Mouse (Mus musculus): ENCODE measurements at regions not wholly inside any gene's neighbourhood (a gene's known extent, or its start where the extent isn't known, plus 50 kb on each side); places are given as distances from the start of the nearest gene placed in this dataset.

- no peak for TF ChIP-seq POLR2A (IDR thresholded peaks at IDR 0.05; ENCODE audit: extremely low read depth, insufficient read depth, low read length)
- no peak for TF ChIP-seq CTCF (IDR thresholded peaks at IDR 0.05; ENCODE audit: extremely low read depth, insufficient read depth, low read length)
- Histone ChIP-seq H3K27ac (ENCODE audit: insufficient read depth, low read length) (no peak overlapping the region), H3K4me3 (ENCODE audit: insufficient read depth, low read length) (no peak overlapping the region), H3K4me1 (ENCODE audit: control insufficient read depth, insufficient read depth, low read length) (no peaks in the 10 kb centered on the region)
Measured at GRCm38 (mm10) chr4:84214523-84214922, 460.6 kb downstream of the Bnc2 start.

GRCm38 (mm10) chr4:84218961-84219360 lies 456.1 kb downstream of the Bnc2 start:
- no peak overlapping the region for H3K27ac ChIP-seq (ENCODE audit: insufficient read depth, low read length)
- TF ChIP-seq CTCF (IDR thresholded peaks at IDR 0.05; ENCODE audit: extremely low read depth, insufficient read depth, low read length) (no peak), POLR2A (IDR thresholded peaks at IDR 0.05; ENCODE audit: extremely low read depth, insufficient read depth, low read length) (no peak)
- no peaks in the 10 kb centered on the region for H3K4me1 ChIP-seq (ENCODE audit: control insufficient read depth, insufficient read depth, low read length)
- H3K4me3 ChIP-seq (ENCODE audit: insufficient read depth, low read length) = no peak overlapping the region

DNA sequence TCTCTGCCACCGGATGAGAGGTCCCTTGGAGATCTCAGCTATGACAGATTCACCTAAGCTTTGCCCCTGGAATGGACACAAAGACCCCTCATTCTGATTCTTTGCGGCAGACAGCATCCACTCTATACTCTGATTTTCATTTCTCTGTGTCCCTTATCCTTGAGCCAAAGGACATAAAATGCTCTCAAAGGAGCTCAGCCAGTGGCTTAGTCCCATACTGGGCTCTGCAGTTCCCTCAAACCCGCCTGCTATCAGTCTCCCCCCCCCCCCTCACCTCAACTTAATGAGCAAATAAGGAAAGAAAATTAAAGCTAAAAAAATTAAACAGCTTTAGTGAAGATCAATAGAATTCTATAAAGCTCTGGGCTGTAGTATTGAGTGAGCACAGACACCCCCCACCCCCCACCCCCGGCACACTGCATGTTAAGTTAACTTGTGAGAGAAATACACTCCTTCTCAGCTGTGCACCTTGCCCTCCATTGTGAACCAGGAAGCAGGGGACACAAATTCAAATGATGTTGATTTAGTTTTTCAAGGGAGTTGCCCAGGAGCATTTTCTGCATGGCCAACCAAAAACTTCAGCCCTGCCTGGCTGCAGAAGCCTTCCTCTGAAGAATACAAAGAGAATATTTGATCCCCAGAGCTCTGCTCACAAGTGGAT lies 452.9 kb downstream of the Bnc2 start:
- H3K4me1 ChIP-seq (ENCODE audit: control insufficient read depth, insufficient read depth, low read length) = no peaks in the 10 kb centered on the region
- no peak overlapping the region for H3K4me3 ChIP-seq (ENCODE audit: insufficient read depth, low read length)
- no peak overlapping the region for H3K27ac ChIP-seq (ENCODE audit: insufficient read depth, low read length)
- TF ChIP-seq POLR2A (IDR thresholded peaks at IDR 0.05; ENCODE audit: extremely low read depth, insufficient read depth, low read length) = no peak
- no peak for TF ChIP-seq CTCF (IDR thresholded peaks at IDR 0.05; ENCODE audit: extremely low read depth, insufficient read depth, low read length)

DNA sequence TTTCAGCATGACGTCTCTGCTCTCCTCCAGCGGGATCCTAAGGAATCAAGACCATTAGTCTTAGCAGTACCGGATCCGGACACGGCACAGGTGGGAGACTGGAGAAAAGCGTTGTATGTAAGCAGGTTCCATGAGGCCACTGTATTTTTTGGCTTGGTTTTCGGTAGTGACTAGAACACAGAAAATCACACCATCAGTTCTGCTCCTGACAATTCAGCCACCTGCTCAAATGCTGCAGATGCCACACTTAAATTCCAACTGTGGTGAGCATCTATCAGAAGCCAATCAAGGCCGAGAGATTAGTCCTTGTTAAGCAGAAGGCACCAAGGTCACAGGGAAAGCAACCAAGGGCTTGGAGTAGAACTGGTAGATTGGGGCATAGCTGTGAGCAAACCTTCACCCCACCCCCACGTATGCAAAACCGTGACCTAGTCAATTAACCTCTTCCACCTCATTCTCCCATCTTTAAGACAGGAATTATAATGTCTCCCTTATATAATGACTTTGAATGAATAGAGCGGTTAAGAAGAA lies 452.2 kb downstream of the Bnc2 start:
- Histone ChIP-seq H3K27ac (ENCODE audit: insufficient read depth, low read length) (no peak overlapping the region), H3K4me1 (ENCODE audit: control insufficient read depth, insufficient read depth, low read length) (no peaks in the 10 kb centered on the region), H3K4me3 (ENCODE audit: insufficient read depth, low read length) (no peak overlapping the region)
- no peak for TF ChIP-seq CTCF (IDR thresholded peaks at IDR 0.05; ENCODE audit: extremely low read depth, insufficient read depth, low read length)
- no peak for TF ChIP-seq POLR2A (IDR thresholded peaks at IDR 0.05; ENCODE audit: extremely low read depth, insufficient read depth, low read length)

- Histone ChIP-seq H3K27ac (ENCODE audit: insufficient read depth, low read length) (no peak overlapping the region), H3K4me3 (ENCODE audit: insufficient read depth, low read length) (no peak overlapping the region), H3K4me1 (ENCODE audit: control insufficient read depth, insufficient read depth, low read length) (no peaks in the 10 kb centered on the region)
- TF ChIP-seq POLR2A (IDR thresholded peaks at IDR 0.05; ENCODE audit: extremely low read depth, insufficient read depth, low read length) = no peak
- no peak for TF ChIP-seq CTCF (IDR thresholded peaks at IDR 0.05; ENCODE audit: extremely low read depth, insufficient read depth, low read length)
Measured at GRCm38 (mm10) chr4:84224556-84224955, 450.5 kb downstream of the Bnc2 start.

Data from cortical plate, adult 2 months (tissue).